Mouse (Mus musculus) heart, adult 2 months (tissue): ENCODE data around the gene Fbxw7.

Experiments used
- CTCF ChIP-seq: fragments of 200-600 bp; IDR thresholded peaks from 2 replicates; pipeline ENCODE4 v1.8.1; 2022; ENCODE audit warnings: antibody characterized with exemption, mild to moderate bottlenecking, moderate library complexity
- EP300 ChIP-seq: fragments of 200-500 bp; IDR thresholded peaks from 2 replicates; pipeline ENCODE4 v1.6.1; 2011; ENCODE audit warnings: low read depth, low read length, control low read depth; ENCODE audit not compliant: insufficient read depth

GRCm38 (mm10) chr3:84949387-84949786 lies 134.3 kb downstream of the Fbxw7 start:
- TF ChIP-seq EP300 (no peak), CTCF (no peak)
